Mouse (Mus musculus) forebrain, embryonic 10.5 days (tissue): ENCODE results near the gene Ninl. TPM values are rescaled to one million over a fixed set of nuclear protein-coding genes. Genes with fewer than 3 reads are reported as not detected.
"Not testable (repeated sequence)": the region's sequence is repeated elsewhere in the genome, so short reads cannot be mapped to it uniquely, and the experiment has no call there.

Experiments used
- DNase-seq: peaks from one replicate; pipeline ENCODE4 v3.0.0-alpha.2; 2017; ENCODE audit warnings: low spot score; ENCODE audit errors: extremely low spot score
- H3K27ac ChIP-seq: fragments of 300-500 bp; sonication (generic); 2 replicates; pipeline ENCODE4 v1.5.1; 2016; ENCODE audit warnings: mild to moderate bottlenecking
- H3K27me3 ChIP-seq: fragments of 300-500 bp; sonication (generic); 2 replicates; pipeline ENCODE4 v1.6.1; 2016; ENCODE audit warnings: mild to moderate bottlenecking; ENCODE audit not compliant: poor library complexity, severe bottlenecking
- H3K36me3 ChIP-seq: fragments of 300-500 bp; sonication (generic); replicated peaks from 2 replicates; pipeline ENCODE4 v1.6.1; 2016; ENCODE audit warnings: mild to moderate bottlenecking, moderate library complexity
- H3K4me1 ChIP-seq: fragments of 300-500 bp; sonication (generic); 2 replicates; pipeline ENCODE4 v1.6.1; 2016
- H3K4me3 ChIP-seq: fragments of 300-500 bp; sonication (generic); 2 replicates; pipeline ENCODE4 v1.5.1; 2016; ENCODE audit warnings: mild to moderate bottlenecking, moderate library complexity
- H3K9me3 ChIP-seq: fragments of 300-500 bp; sonication (generic); 2 replicates; pipeline ENCODE4 v1.6.1; 2016; ENCODE audit warnings: mild to moderate bottlenecking, moderate library complexity
- WGBS: fragments of 180-500 bp; shearing (Covaris S2); methylation state at CpG from one replicate; pipeline ENCODE4 v1.1.7; 2016; 5-methylcytosine and 5-hydroxymethylcytosine counted together
- polyA plus RNA-seq: library from polyadenylated mRNA; unstranded; fragments of >200 nt; fragmentation: Nextera tagmentation; extraction: Ambion mirVana; gene quantifications from 2 replicates; pipeline ENCODE4 v1.2.1, GENCODE M21; 2016

Gene Ninl
- polyA plus RNA-seq, 1 experiment from 2014 or later, result 28.5 TPM

- peaks cover 13% of the 10 kb centered on the region for H3K36me3 ChIP-seq
- H3K4me3 ChIP-seq, result peak overlapping the region; percentile 67
- peak; percentile 93 for DNase-seq
- peaks cover 7% of the 10 kb centered on the region for H3K4me1 ChIP-seq
- H3K9me3 ChIP-seq, result no peaks in the 10 kb centered on the region
- H3K27ac ChIP-seq, result peak overlapping the region; percentile 97
- WGBS, result under 1% methylated on average over 35 of the region's 35 CpGs
- H3K27me3 ChIP-seq, result no peaks in the 10 kb centered on the region
Observed at GRCm38 (mm10) chr2:150909429-150910039, 129.6 kb downstream of the Ninl start.

- Histone ChIP-seq H3K27ac (peak overlapping the region; percentile 97), H3K4me3 (peak overlapping the region; percentile 67)
- not testable (repeated sequence) for DNase-seq, H3K36me3 ChIP-seq, H3K27me3 ChIP-seq, H3K9me3 ChIP-seq, H3K4me1 ChIP-seq
- 46% methylated on average over 6 of the region's 6 CpGs for WGBS
Observed at GRCm38 (mm10) chr2:150908881-150909280, 130.3 kb downstream of the Ninl start.

- H3K27ac ChIP-seq, result peak within 1 kb of the TSS; percentile 92
- WGBS, result 41% methylated on average over 9 of the region's 9 CpGs
- H3K36me3 ChIP-seq, result peaks cover 6% of the 10 kb centered on the region
- H3K27me3 ChIP-seq, result no peaks in the 10 kb centered on the region
- no peaks in the 10 kb centered on the region for H3K9me3 ChIP-seq
- no peak for DNase-seq
- H3K4me1 ChIP-seq, result peaks cover 22% of the 10 kb centered on the region
- H3K4me3 ChIP-seq, result peak within 1 kb of the TSS; percentile 90
Observed at GRCm38 (mm10) chr2:150904936-150905450, 134.2 kb downstream of the Ninl start, which contains the start of gene Gins1. Gene Gins1 (plus strand): TSS chr2:150905400.

- H3K4me3 ChIP-seq, result peak within 1 kb of the TSS; percentile 90
Observed at GRCm38 (mm10) chr2:150904272-150904935, 134.8 kb downstream of the Ninl start, which contains the start of gene Abhd12. Gene Abhd12 (minus strand): TSS chr2:150904741.

GRCm38 (mm10) chr2:150902347-150902746 lies 136.8 kb downstream of the Ninl start:
- peaks cover 7% of the 10 kb centered on the region for H3K36me3 ChIP-seq
- no peaks in the 10 kb centered on the region for H3K9me3 ChIP-seq
- no peak overlapping the region for H3K4me3 ChIP-seq
- no peak for DNase-seq
- no peaks in the 10 kb centered on the region for H3K27me3 ChIP-seq
- H3K4me1 ChIP-seq, result peaks cover 22% of the 10 kb centered on the region
- 87% methylated on average over 8 of the region's 8 CpGs for WGBS
- no peak overlapping the region for H3K27ac ChIP-seq

More at GRCm38 (mm10) chr2:150904272-150904935, 134.8 kb downstream of the Ninl start, which contains the start of gene Abhd12:
- DNase-seq, result peak; percentile 98
- peak within 1 kb of the TSS; percentile 92 for H3K27ac ChIP-seq
- no peaks in the 10 kb centered on the region for H3K9me3 ChIP-seq
- WGBS, result under 1% methylated on average over 69 of the region's 72 CpGs
- no peaks in the 10 kb centered on the region for H3K27me3 ChIP-seq
- peaks cover 22% of the 10 kb centered on the region for H3K4me1 ChIP-seq
- peaks cover 7% of the 10 kb centered on the region for H3K36me3 ChIP-seq

- H3K27ac ChIP-seq, result no peak overlapping the region
- H3K4me3 ChIP-seq, result no peak overlapping the region
- H3K36me3 ChIP-seq, result peaks cover 13% of the 10 kb centered on the region
- 87% methylated on average over 6 of the region's 6 CpGs for WGBS
- H3K27me3 ChIP-seq, result no peaks in the 10 kb centered on the region
- no peak for DNase-seq
- no peaks in the 10 kb centered on the region for H3K9me3 ChIP-seq
- peaks cover 22% of the 10 kb centered on the region for H3K4me1 ChIP-seq
Observed at GRCm38 (mm10) chr2:150900341-150900740, 138.8 kb downstream of the Ninl start.

- Histone ChIP-seq H3K9me3 (no peaks in the 10 kb centered on the region), H3K27ac (no peak overlapping the region), H3K4me1 (no peaks in the 10 kb centered on the region), H3K36me3 (peaks cover 13% of the 10 kb centered on the region), H3K27me3 (no peaks in the 10 kb centered on the region), H3K4me3 (no peak overlapping the region)
- WGBS, result 87% methylated on average over 7 of the region's 7 CpGs
- no peak for DNase-seq
Observed at GRCm38 (mm10) chr2:150895691-150896252, 143.4 kb downstream of the Ninl start.

GRCm38 (mm10) chr2:150894617-150895267 lies 144.4 kb downstream of the Ninl start:
- H3K27ac ChIP-seq, result no peak overlapping the region
- peaks cover 10% of the 10 kb centered on the region for H3K36me3 ChIP-seq
- no peaks in the 10 kb centered on the region for H3K27me3 ChIP-seq
- 86% methylated on average over 2 of the region's 2 CpGs for WGBS
- no peaks in the 10 kb centered on the region for H3K9me3 ChIP-seq
- no peak for DNase-seq
- no peak overlapping the region for H3K4me3 ChIP-seq
- no peaks in the 10 kb centered on the region for H3K4me1 ChIP-seq

- no peaks in the 10 kb centered on the region for H3K4me1 ChIP-seq
- WGBS, result 93% methylated on average over 2 of the region's 2 CpGs
- H3K4me3 ChIP-seq, result no peak overlapping the region
- H3K27ac ChIP-seq, result no peak overlapping the region
- no peaks in the 10 kb centered on the region for H3K27me3 ChIP-seq
- peaks cover 21% of the 10 kb centered on the region for H3K36me3 ChIP-seq
- DNase-seq, result no peak
- H3K9me3 ChIP-seq, result no peaks in the 10 kb centered on the region
Observed at GRCm38 (mm10) chr2:150887370-150887769, 151.8 kb downstream of the Ninl start.

GRCm38 (mm10) chr2:150886315-150886714 lies 152.9 kb downstream of the Ninl start:
- H3K36me3 ChIP-seq, result peaks cover 21% of the 10 kb centered on the region
- no peaks in the 10 kb centered on the region for H3K27me3 ChIP-seq
- H3K4me3 ChIP-seq, result no peak overlapping the region
- H3K27ac ChIP-seq, result no peak overlapping the region
- H3K4me1 ChIP-seq, result no peaks in the 10 kb centered on the region
- no peaks in the 10 kb centered on the region for H3K9me3 ChIP-seq
- DNase-seq, result no peak

GRCm38 (mm10) chr2:150885814-150886213 lies 153.4 kb downstream of the Ninl start:
- Histone ChIP-seq H3K27me3 (no peaks in the 10 kb centered on the region), H3K4me3 (no peak overlapping the region), H3K4me1 (no peaks in the 10 kb centered on the region), H3K27ac (no peak overlapping the region), H3K36me3 (peaks cover 21% of the 10 kb centered on the region), H3K9me3 (no peaks in the 10 kb centered on the region)
- DNase-seq, result no peak
- 97% methylated on average over 1 of the region's 1 CpGs for WGBS

- H3K36me3 ChIP-seq, result peaks cover 17% of the 10 kb centered on the region
- no peaks in the 10 kb centered on the region for H3K27me3 ChIP-seq
- no peaks in the 10 kb centered on the region for H3K4me1 ChIP-seq
- 95% methylated on average over 1 of the region's 1 CpGs for WGBS
- no peak overlapping the region for H3K4me3 ChIP-seq
- no peaks in the 10 kb centered on the region for H3K9me3 ChIP-seq
- DNase-seq, result no peak
- H3K27ac ChIP-seq, result no peak overlapping the region
Observed at GRCm38 (mm10) chr2:150884779-150885110, 154.4 kb downstream of the Ninl start.
